Mouse (Mus musculus) B cell, adult 2 months (primary cell): ENCODE results near the gene Fbxo44.

Source experiments
- DNase-seq, 2 experiments: peaks; one replicate each; pipeline ENCODE4 v3.0.0; 2022

Gene Fbxo44

GRCm38 (mm10) chr4:148164461-148164860 is 4.2 kb upstream of the Fbxo44 start:
- no peak for DNase-seq

- peak; percentile 81 to 84 for DNase-seq
Measured at GRCm38 (mm10) chr4:148164002-148164439, 3.7 kb upstream of the Fbxo44 start.

DNA sequence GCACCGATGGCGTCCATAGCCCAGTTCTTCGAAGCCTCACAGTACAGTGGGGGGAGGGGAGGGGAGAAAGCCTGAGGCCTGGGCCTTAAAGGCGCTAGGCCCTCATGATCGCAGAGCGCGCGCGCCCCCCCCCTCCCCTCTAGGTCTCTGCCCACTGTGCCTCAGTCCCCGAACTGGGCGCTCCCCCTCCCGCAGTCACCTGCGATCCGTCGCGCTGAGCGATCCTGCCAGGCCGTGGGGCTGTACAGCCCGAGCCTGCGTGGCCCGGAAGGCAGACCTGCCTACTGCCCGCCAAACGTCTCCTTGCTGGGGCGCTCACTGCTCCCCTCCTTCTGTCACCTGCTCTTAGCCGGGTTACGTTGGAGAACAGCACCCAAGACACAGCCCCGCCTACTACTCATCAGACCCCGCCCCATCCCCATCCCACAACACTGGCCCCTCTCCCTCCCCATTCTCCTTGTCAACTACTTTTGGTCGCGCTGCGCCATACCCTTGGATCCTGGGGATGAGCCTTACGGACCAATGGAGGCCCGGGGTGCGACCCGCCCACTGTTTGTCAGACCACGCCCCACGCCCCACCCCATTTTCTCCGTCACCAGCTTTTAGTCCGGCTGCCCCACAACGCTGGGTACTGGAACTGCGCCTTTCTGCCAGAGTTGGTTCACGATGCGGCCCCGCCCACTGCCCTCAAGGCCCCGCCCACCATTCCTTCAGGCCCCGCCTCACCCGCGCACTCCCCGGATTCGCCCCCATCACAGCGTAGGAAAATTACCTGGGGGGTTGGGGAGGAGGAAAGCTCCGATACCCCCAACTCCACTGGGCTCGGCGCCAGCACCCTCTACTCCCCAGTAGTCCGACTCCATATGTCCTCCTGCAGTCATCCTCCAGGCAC is 492 bp downstream of the Fbxo44 start:
- peak; percentile 95 to 96 for DNase-seq

GRCm38 (mm10) chr4:148158436-148159348 is 1.6 kb downstream of the Fbxo44 start:
- no peak for DNase-seq

DNA sequence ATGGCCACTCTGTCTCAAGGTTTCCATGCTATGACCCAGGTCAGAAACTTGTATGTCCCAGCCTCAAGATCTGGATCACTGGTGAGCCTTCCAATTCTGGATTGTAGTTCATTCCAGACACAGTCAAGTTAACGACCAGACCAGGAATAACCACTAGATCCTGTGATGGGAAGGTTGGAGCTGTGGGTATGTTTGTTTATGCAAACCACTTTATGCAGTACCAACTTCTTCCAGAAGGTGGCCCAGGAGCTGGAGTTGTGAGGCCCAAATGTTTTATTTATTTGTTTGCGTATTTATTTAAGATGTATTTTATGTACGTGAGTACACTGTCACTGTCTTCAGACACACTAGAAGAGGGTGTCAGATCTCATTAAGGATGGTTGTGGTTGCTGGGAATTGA is 5.3 kb downstream of the Fbxo44 start:
- DNase-seq: peak; percentile 58 to 62

GRCm38 (mm10) chr4:148154006-148154405 is 6.3 kb downstream of the Fbxo44 start:
- no peak for DNase-seq

DNA sequence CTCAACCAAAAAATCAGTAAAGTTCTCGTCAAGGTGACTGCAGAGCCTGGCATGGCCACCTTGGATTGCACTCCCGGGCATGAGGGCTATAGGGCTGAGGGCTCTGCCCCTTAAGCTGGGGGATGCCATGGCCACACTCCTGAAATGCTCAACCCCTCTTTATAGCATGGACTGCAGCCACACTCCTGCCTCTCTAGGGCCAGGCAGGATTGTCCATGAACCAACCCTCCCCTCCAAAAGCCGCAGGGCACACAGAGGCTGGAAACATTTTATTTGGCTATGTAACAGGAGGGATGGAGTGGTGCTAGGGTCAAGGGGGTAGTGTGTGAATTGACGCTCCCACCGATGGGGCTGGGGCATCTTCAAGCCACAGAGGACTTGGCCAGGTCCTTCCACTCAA is 7.7 kb downstream of the Fbxo44 start:
- DNase-seq: no peak

- peak; percentile 85 to 86 for DNase-seq
Measured at GRCm38 (mm10) chr4:148151267-148152168, 8.8 kb downstream of the Fbxo44 start, which contains the start of gene Fbxo6. Fbxo6 (minus strand) TSS chr4:148152140.

GRCm38 (mm10) chr4:148150953-148151266 is 9.4 kb downstream of the Fbxo44 start:
- DNase-seq: no peak

DNA sequence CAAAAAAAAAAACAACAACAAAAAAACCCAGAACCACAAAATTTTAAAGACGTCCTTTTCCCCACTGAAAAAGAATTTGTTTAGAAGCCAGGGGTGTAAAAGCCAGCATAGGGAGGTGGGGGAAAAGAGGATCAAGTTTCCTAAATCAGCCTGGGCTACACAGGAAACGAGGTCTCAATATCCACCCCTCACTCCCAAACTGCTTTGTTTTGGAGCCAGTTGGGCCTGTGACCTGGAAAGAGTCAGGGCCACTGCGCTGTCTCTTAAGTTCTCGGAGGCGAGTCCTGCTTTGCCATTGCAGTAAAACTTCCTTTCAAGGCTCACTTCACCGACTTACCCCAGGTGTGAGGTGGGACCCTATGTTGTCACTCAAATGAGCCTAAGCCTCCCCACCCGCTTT is 10.0 kb downstream of the Fbxo44 start:
- no peak for DNase-seq

- DNase-seq: no peak
Measured at GRCm38 (mm10) chr4:148149540-148149939, 10.7 kb downstream of the Fbxo44 start.

DNA sequence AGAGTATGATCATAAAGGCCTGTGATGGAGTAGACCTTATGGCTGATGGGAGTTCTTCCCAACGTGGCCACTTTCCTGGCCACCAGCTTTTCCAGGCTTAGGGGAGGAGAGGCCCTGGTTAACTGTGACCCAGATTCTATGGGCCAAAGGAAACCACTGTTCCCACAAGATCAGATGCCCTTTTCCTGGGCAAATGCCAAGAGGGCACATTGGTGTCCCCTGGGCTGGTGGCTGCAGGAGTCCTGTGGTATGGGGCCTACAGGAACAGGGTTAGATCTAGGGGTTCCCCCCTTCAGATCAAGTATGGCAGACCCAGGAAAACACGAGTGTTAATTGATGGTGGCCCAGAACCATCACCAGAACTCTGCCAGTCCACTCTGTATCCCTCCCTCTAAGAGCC is 12.6 kb downstream of the Fbxo44 start:
- DNase-seq: no peak

DNA sequence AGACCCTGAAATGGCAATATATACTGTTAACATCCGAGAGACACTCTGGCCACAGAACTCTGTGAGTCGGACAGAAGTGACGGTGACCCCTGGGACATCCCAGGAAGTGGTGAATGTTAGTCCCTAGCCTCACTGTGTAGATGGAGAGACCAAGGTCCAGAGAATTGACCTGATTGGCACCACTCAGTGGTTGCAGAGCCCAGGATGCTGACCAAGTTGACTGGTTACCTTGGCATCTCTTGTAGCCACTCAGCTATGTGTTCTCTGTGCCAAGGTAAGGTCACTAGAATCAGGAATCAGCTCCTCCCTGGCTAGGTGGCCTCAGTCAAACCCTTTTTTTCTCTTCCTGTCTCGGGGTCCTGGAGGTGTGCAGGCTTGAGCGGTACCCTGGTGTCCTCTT is 16.6 kb downstream of the Fbxo44 start:
- DNase-seq: no peak

DNA sequence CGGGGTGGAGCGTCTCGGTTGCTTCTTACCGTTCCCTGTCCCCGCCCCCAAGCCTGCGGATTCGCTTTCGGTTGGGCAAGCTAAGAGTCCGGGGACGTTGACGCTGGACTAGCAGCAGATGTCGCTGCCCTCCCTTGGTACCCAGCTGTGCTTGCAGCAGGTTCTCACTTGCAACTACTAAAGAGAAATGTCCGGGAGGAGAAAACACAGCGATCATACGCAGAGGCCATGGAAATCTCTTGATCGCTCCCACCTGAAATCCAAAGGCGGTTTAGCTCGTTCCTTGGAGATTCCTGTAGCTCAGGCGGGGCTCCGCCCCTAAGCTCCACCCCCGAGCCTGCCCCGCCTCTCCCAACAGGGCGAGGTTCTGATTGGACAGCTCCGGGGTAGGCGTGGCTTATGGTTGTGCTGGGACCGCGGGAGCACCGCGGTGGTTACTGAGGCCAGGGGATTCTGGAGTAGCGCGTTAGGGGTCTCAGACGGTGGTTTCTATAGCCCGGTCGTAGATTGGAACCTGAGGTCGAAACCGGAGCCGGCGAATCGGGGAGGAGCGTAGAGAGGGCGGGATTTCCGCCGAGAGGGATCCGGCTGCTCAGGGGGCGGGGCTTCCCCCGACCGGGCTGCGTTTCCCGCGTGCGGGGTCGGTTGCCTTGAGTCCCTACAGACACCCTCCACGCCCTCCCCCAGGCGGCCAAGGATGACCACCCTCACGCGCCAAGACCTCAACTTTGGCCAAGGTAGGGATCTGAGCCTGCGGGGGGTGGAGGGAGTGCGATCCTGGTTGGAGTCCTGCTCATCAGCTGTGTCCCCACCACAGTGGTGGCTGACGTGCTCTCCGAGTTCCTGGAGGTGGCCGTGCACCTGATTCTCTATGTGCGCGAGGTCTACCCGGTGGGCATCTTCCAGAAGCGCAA is 19.9 kb downstream of the Fbxo44 start:
- DNase-seq: peak; percentile 95 to 97

DNA sequence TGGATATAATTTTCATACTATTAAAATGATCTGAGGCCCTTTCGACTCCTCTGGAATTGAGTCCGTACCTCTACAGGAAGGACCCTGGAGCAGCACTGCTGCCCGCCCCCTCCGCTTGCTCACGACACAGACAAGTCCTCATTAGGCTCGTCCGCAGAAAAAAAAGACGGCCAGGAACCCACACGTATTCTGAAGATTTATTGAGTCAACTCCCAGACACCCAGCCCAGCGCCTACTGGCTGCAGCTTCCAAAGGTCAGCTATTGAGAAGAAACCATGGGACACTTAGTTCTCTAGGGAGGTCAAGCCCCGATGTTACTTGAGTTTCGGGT is 20.6 kb downstream of the Fbxo44 start:
- DNase-seq: no peak

GRCm38 (mm10) chr4:148137503-148137902 is 22.8 kb downstream of the Fbxo44 start:
- DNase-seq: no peak

GRCm38 (mm10) chr4:148134988-148135387 is 25.3 kb downstream of the Fbxo44 start:
- no peak for DNase-seq

DNA sequence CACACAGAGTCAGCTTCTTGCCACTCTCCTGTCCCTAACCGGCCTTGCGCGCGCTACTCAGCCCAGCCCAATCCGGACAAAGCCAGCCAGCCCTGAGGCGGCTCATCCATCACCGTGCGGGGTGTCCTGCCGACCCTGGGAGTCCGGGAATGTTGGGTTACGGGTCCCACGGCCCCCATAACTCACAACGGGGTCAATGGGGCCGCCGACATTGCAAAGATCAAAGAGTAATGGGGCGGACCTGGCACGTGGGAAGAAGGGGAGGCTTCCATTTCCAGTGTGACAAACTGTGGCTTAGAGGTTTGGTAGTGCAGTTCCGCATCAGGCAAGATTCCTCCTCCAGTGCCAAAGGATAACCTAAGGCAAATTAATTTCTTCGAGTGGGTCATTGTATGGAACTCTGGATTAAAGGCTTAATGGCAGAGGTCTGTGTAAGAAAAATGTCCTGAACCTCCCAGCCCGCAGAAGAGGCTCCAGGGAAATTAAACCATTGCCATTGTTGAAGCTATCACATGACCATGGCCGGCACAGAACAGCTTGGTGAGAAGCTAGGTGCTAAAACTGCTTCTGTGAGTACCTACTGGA is 28.7 kb downstream of the Fbxo44 start:
- no peak for DNase-seq

- no peak for DNase-seq
Measured at GRCm38 (mm10) chr4:148130561-148131413, 29.5 kb downstream of the Fbxo44 start, which contains the start of gene Draxin. Draxin (minus strand) TSS chr4:148130698.

DNA sequence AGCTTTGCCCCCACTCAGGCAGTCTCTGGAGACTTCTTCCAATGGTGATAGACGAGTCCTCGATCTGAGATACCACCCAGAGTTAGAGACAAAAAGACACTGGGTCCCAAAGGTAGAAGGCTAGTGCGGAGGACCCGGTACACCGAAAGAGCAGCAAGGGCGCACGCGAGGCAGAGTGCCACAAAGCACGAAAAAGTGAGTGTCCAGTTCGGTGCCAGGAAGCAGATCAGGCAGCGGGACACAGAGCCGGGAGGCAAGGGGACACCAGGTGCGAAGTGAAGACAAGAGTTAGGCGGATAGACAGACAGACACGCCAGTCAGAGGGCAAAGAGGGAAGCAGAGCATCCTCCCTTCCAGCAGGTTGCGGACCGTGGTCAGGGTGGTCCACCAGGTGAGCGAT is 30.1 kb downstream of the Fbxo44 start, which contains the start of gene Mad2l2:
Gene Mad2l2, plus strand, starts transcription at position 252 of the 400 bp plus-strand sequence.
- DNase-seq: no peak
